Mouse (Mus musculus): ENCODE data around the gene Card14.

Card14 gene

GRCm38 (mm10) chr11:119300986-119301385 is 6.6 kb upstream of the Card14 start:
- no peak for DNase-seq (ENCODE audit: low spot score in 2 of 2)

- DNase-seq (ENCODE audit: low spot score in 2 of 2): peak in 1 of 2 experiments; percentile 43
These were observed 2.5 kb upstream of the Card14 start for GRCm38 (mm10) chr11:119304904-119305712.

GRCm38 (mm10) chr11:119306762-119307657 is 558 bp upstream of the Card14 start:
- no peak for DNase-seq (ENCODE audit: low spot score in 2 of 2)

GRCm38 (mm10) chr11:119307916-119308315 is 348 bp downstream of the Card14 start:
- DNase-seq (ENCODE audit: low spot score in 2 of 2): no peak

- no peak for DNase-seq (ENCODE audit: low spot score in 2 of 2)
These were observed 3.1 kb downstream of the Card14 start for GRCm38 (mm10) chr11:119310621-119311020.

GRCm38 (mm10) chr11:119314252-119314936 is 6.8 kb downstream of the Card14 start:
- no peak for DNase-seq (ENCODE audit: low spot score in 2 of 2)

GRCm38 (mm10) chr11:119316720-119317119 is 9.2 kb downstream of the Card14 start:
- no peak for DNase-seq (ENCODE audit: low spot score in 2 of 2)

- no peak for DNase-seq (ENCODE audit: low spot score in 2 of 2)
These were observed 15.0 kb downstream of the Card14 start for GRCm38 (mm10) chr11:119322521-119322920.

- DNase-seq (ENCODE audit: low spot score in 2 of 2): no peak
These were observed 17.5 kb downstream of the Card14 start for GRCm38 (mm10) chr11:119325068-119325467.

GRCm38 (mm10) chr11:119330592-119330991 is 23.0 kb downstream of the Card14 start:
- DNase-seq (ENCODE audit: low spot score in 2 of 2): no peak

- no peak for DNase-seq (ENCODE audit: low spot score in 2 of 2)
These were observed 24.4 kb downstream of the Card14 start for GRCm38 (mm10) chr11:119331970-119332369.

- DNase-seq (ENCODE audit: low spot score in 2 of 2): no peak
These were observed 30.9 kb downstream of the Card14 start for GRCm38 (mm10) chr11:119338271-119339059.

GRCm38 (mm10) chr11:119339179-119339578 is 31.6 kb downstream of the Card14 start:
- no peak for DNase-seq (ENCODE audit: low spot score in 2 of 2)

GRCm38 (mm10) chr11:119339637-119340036 is 32.1 kb downstream of the Card14 start:
- DNase-seq (ENCODE audit: low spot score in 2 of 2): peak; percentile 72 to 87

GRCm38 (mm10) chr11:119344178-119344577 is 36.6 kb downstream of the Card14 start:
- no peak for DNase-seq (ENCODE audit: low spot score in 2 of 2)

- no peak for DNase-seq (ENCODE audit: low spot score in 2 of 2)
These were observed 37.3 kb downstream of the Card14 start for GRCm38 (mm10) chr11:119344865-119345264.

- DNase-seq (ENCODE audit: low spot score in 2 of 2): no peak
These were observed 39.6 kb downstream of the Card14 start for GRCm38 (mm10) chr11:119347125-119347524.

GRCm38 (mm10) chr11:119352113-119352512 is 44.5 kb downstream of the Card14 start:
- no peak for DNase-seq (ENCODE audit: low spot score in 2 of 2)

- DNase-seq (ENCODE audit: low spot score in 2 of 2): no peak
These were observed 46.4 kb downstream of the Card14 start for GRCm38 (mm10) chr11:119353946-119354345.

GRCm38 (mm10) chr11:119354798-119355442 is 47.4 kb downstream of the Card14 start:
- peak; percentile 75 to 81 for DNase-seq (ENCODE audit: low spot score in 2 of 2)
